Comparison of ENCODE assay signal across 11 mouse cellular contexts in genomic region chr9:56128331-56128730, GRCm38 (mm10). TPM values are rescaled to one million over a fixed set of nuclear protein-coding genes. Genes with fewer than 3 reads are reported as not detected.
DNase-seq lines count a peak whose midpoint lies in the region; ATAC-seq and TF ChIP-seq lines count a peak whose summit lies in the region.
"Had no signal": no experiment of that assay in that cellular context is flagged by ENCODE, and none has a peak within 500 bp of the region (broad histone marks: within the 10 kb centered on the region; RNA-seq: fewer than 3 reads in every experiment).

No protein-coding gene starts in this region.

- no peaks in the 10 kb centered on the region for H3K27me3 ChIP-seq in ES-Bruce4 (ENCODE audit: control insufficient read depth, insufficient read depth, low read length, poor library complexity, severe bottlenecking)
- no peaks in the 10 kb centered on the region for H3K27me3 ChIP-seq in embryonic facial prominence, embryonic 10.5 days (replicated peaks; ENCODE audit: low read depth, poor library complexity, severe bottlenecking)
- H3K27me3 ChIP-seq: neural tube, embryonic 12.5 days; stomach, embryonic 15.5 days had no signal

- H3K36me3 ChIP-seq in ES-Bruce4 (ENCODE audit: control insufficient read depth, insufficient read depth, low read length, poor library complexity, severe bottlenecking) = no peaks in the 10 kb centered on the region
- H3K36me3 ChIP-seq in embryonic facial prominence, embryonic 10.5 days (replicated peaks) = peaks cover 70% of the 10 kb centered on the region

- DNase-seq in kidney, adult 11 months = peak; percentile 55
- DNase-seq in kidney, postnatal 14 days = no peak
- peak; percentile 48 for DNase-seq in A20 (ENCODE audit: low read depth, low spot score)
- DNase-seq in embryonic facial prominence, embryonic 10.5 days (ENCODE audit: low spot score) = no peak
- DNase-seq in lung, adult 2 months = no peak

- H3K4me1 ChIP-seq in ES-Bruce4 (ENCODE audit: control insufficient read depth, insufficient read depth, low read length) = peaks cover 3% of the 10 kb centered on the region
- H3K4me1 ChIP-seq in embryonic facial prominence, embryonic 10.5 days = peaks cover 10% of the 10 kb centered on the region
- no peaks in the 10 kb centered on the region for H3K4me1 ChIP-seq in lung, adult 2 months (ENCODE audit: control insufficient read depth, insufficient read depth, low read length)
- H3K4me1 ChIP-seq: neural tube, embryonic 12.5 days; stomach, embryonic 15.5 days had no signal

- TF ChIP-seq POLR2A in ES-Bruce4 (IDR thresholded peaks at IDR 0.05; ENCODE audit: insufficient read depth, low read length) = no peak
- TF ChIP-seq POLR2A in lung, adult 2 months (IDR thresholded peaks at IDR 0.05; ENCODE audit: borderline replicate concordance, extremely low read depth, low read depth, low read length) = no peak

- H3K27ac ChIP-seq in ES-Bruce4 (ENCODE audit: insufficient read depth, low read length) = no peak overlapping the region
- no peak overlapping the region for H3K27ac ChIP-seq in embryonic facial prominence, embryonic 10.5 days (replicated peaks)
- H3K27ac ChIP-seq: hindbrain, embryonic 14.5 days; limb, embryonic 10.5 days; neural tube, embryonic 12.5 days; stomach, embryonic 15.5 days had no signal

- H3K9me3 ChIP-seq in ES-Bruce4 (replicated peaks; ENCODE audit: control insufficient read depth, insufficient read depth, low read length, poor library complexity, severe bottlenecking) = no peaks in the 10 kb centered on the region
- no peaks in the 10 kb centered on the region for H3K9me3 ChIP-seq in embryonic facial prominence, embryonic 10.5 days
- H3K9me3 ChIP-seq: limb, embryonic 10.5 days; neural tube, embryonic 12.5 days; stomach, embryonic 15.5 days had no signal

- no peak for TF ChIP-seq EP300 in ES-Bruce4 (IDR thresholded peaks at IDR 0.05; ENCODE audit: insufficient read depth, low read depth, low read length)

- ATAC-seq in hematopoietic stem cell, adult 5-6 weeks (replicated peaks in 1 of 2; ENCODE audit: insufficient read depth in 1 of 2, low FRiP score in 2 of 2, low TSS enrichment in 1 of 2, low read depth in 1 of 2, poor library complexity in 2 of 2, severe bottlenecking in 2 of 2) = peak; percentile 44 to 52; a peak in 3 of 4 replicates

- H3K9ac ChIP-seq in ES-Bruce4 (ENCODE audit: low read depth, poor library complexity, severe bottlenecking) = no peak overlapping the region
- H3K9ac ChIP-seq: hindbrain, embryonic 14.5 days; neural tube, embryonic 12.5 days; stomach, embryonic 15.5 days had no signal

- WGBS in embryonic facial prominence, embryonic 10.5 days = 89% methylated on average over 9 of the region's 9 CpGs
- 69% methylated on average over 9 of the region's 9 CpGs for WGBS in lung, adult 2 months

- no peak for TF ChIP-seq CTCF in ES-Bruce4 (IDR thresholded peaks at IDR 0.05; ENCODE audit: low read depth, low read length)
- TF ChIP-seq CTCF in lung, adult 2 months (IDR thresholded peaks at IDR 0.05; ENCODE audit: insufficient read depth, low read length) = no peak

- H3K4me3 ChIP-seq in ES-Bruce4 (ENCODE audit: low read depth, low read length) = peak overlapping the region; percentile 18
- no peak overlapping the region for H3K4me3 ChIP-seq in embryonic facial prominence, embryonic 10.5 days
- H3K4me3 ChIP-seq in lung, adult 2 months (replicated peaks; ENCODE audit: extremely low read depth, low read depth, low read length) = no peak overlapping the region
- H3K4me3 ChIP-seq: limb, embryonic 10.5 days; neural tube, embryonic 12.5 days; stomach, embryonic 15.5 days had no signal

RNA-seq across cellular contexts. Expression of gene Tspan3, which starts 36.9 kb away (rescaled TPM):
- 91.2 and 96.4 TPM in 2 replicates for polyA plus RNA-seq in ES-Bruce4 (2011; ENCODE audit: insufficient read depth, insufficient read length, low read depth, missing spikeins)
- total RNA-seq in hematopoietic stem cell, adult 5-6 weeks (2017) = 91.3 and 100 TPM in 2 replicates
- polyA plus RNA-seq in embryonic facial prominence, embryonic 10.5 days (2016; fragmentation: Nextera tagmentation; extraction: Ambion mirVana) = 474 and 482 TPM in 2 replicates
- 102 and 109 TPM in 2 replicates for polyA plus RNA-seq in lung, adult 2 months (2012; rRNA removed)

RNA-seq across cellular contexts. Expression of gene Pstpip1, which starts 38.6 kb away (rescaled TPM):
- 3.5 and 5.2 TPM in 2 replicates for polyA plus RNA-seq in ES-Bruce4 (2011; ENCODE audit: insufficient read depth, insufficient read length, low read depth, missing spikeins)
- 109 and 141 TPM in 2 replicates for total RNA-seq in hematopoietic stem cell, adult 5-6 weeks (2017)
- polyA plus RNA-seq in embryonic facial prominence, embryonic 10.5 days (2016; fragmentation: Nextera tagmentation; extraction: Ambion mirVana) = 0.49 and 1.00 TPM in 2 replicates
- polyA plus RNA-seq in lung, adult 2 months (2012; rRNA removed) = 9.5 and 14.5 TPM in 2 replicates

Comparison
In these comparisons a context has a peak if more than half of its experiments do, and no peak if none do; other contexts are left out.
1. DNase-seq: peak in kidney, adult 11 months (single experiment) and A20 (single experiment); none in kidney, postnatal 14 days (single experiment), embryonic facial prominence, embryonic 10.5 days (single experiment) and lung, adult 2 months (single experiment).